Mouse (Mus musculus): ENCODE data around the gene Gaa. TPM values are rescaled to one million over a fixed set of nuclear protein-coding genes. Genes with fewer than 3 reads are reported as not detected.
"Not testable (repeated sequence)": the region's sequence is repeated elsewhere in the genome, so short reads cannot be mapped to it uniquely, and the experiment has no call there.

The Gaa gene
- total RNA-seq (2021): 10 to 100 TPM; 79.1 to 81.6 TPM
- long read RNA-seq, experiment 1, transcript Gaa-201 (20 exons, 3,363 nt): minor isoform, 15 of 212 reads
- long read RNA-seq, experiment 1, transcript Gaa-203 (20 exons, 3,633 nt): major isoform, 168 of 212 reads
- long read RNA-seq, experiment 1, partial matches to known transcripts: 21 of 212 reads
- long read RNA-seq, experiment 1, other reads (novel, unspliced or antisense): 8 of 212 reads
- long read RNA-seq, experiment 2, transcript Gaa-201 (20 exons, 3,363 nt): minor isoform, 22 of 307 reads
- long read RNA-seq, experiment 2, transcript Gaa-203 (20 exons, 3,633 nt): major isoform, 245 of 307 reads
- long read RNA-seq, experiment 2, partial matches to known transcripts: 28 of 307 reads
- long read RNA-seq, experiment 2, other reads (novel, unspliced or antisense): 12 of 307 reads

DNA sequence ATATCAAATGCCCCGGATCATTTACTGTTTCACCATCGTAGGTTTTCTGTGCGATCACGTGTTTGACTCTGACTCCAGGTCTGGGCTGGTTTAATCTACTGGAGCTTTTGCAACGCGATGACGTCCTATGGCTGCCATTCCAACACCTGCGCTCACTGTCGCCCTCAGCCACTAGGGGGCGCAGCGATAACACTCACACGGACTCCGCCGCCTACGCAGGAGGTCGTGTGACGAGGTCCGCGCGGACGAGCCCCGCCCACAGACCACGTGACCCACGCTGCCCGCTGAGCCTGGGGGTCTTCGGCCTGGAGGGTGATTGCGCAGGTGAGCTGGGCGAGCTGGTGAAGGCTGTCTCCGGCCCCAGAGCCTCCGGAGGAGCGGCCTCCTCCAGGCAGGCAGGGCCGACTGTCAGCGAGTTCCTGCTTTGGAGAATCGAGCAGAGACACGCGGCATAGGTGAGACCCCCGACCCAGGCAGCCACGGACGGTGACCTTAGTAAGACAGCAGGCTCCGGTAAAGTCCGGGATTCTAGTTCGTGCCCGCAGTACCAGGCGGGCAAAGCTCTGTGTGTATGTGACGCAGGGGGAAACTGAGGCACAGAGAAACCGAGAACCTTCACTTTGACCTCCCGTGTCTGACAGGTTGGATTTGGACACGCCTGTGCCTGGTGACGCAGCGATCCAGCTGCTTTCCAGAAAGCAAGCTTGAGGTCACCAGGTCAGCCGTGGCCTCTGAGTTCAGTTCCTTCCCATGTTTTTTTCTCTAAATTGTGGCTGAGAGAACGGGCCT is at the start of gene Gaa:
Gene Gaa (plus strand): TSS at position 120 of the 789 bp plus-strand sequence.
- peak; percentile 94 for DNase-seq
- intact Hi-C loops (cut with DNase I; ENCODE audit: low total_unique reads): no loop called here

DNA sequence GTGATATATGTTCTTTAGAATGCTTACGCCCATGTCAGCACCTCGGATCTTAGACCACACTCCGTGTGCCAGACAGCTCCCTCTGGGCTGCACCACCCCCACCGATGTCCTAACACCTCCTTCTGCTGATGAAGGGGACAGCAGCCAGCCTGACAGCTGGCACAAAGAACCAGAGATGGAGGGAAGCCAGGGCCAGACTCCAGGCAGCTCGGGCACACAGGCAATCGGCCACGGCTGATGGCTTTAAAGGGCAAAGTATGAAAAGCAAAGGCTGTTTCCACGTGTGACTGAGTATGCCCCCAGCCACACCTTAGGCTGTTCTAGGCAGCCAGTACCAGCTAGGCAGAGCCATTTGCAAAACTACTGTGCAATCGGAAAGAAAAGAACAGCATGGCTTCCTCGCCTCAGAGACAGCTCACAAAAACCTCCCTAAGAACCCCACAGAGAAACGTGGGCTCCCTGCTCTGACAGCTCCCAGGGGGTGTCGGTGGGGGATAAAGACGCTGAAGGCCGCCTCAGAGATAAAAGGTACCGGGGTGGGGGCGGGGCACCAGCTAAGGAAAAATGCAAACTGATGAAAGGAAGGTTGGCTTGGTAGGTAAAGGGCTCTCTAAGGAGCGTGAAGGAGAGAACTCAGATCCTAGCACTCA is 47.7 kb upstream of the Gaa start:
- intact Hi-C loops (cut with DNase I; ENCODE audit: low total_unique reads): no loop called here
- DNase-seq: peak; percentile 72

DNA sequence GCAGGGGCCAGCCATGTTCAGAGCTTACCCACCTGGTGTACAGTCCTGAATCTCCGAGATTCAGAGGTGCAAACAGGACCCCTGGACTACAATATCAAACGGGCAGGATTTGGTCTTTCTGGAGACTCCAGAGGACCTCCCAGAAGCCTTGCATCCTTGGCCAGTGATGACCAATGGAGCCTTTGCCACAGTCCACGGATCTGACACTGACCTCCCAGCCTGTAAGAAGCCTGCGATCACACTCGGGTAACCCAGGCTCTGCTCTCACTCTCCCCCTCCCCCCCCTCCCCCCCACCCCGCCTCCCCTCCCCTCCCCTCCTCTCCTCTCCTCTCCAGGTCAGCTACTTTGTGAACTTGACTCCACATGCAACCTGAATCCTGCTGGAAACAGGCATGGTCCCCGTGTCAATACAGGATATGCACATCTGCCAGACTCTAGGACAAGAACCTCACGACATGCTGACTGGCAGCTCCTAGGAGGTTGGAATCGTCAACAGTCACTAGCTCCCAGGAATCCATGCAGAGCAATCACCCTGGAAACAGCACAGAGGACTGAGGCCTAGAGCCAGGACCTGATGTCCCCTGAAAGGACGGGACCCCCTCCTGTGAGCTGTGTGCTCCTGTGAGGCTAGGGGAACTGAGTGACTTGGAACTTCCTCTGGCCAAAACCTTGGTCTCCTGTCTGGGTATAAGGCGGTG is 45.7 kb upstream of the Gaa start:
- no peak for DNase-seq
- intact Hi-C loops (cut with DNase I; ENCODE audit: low total_unique reads): no loop called here

DNA sequence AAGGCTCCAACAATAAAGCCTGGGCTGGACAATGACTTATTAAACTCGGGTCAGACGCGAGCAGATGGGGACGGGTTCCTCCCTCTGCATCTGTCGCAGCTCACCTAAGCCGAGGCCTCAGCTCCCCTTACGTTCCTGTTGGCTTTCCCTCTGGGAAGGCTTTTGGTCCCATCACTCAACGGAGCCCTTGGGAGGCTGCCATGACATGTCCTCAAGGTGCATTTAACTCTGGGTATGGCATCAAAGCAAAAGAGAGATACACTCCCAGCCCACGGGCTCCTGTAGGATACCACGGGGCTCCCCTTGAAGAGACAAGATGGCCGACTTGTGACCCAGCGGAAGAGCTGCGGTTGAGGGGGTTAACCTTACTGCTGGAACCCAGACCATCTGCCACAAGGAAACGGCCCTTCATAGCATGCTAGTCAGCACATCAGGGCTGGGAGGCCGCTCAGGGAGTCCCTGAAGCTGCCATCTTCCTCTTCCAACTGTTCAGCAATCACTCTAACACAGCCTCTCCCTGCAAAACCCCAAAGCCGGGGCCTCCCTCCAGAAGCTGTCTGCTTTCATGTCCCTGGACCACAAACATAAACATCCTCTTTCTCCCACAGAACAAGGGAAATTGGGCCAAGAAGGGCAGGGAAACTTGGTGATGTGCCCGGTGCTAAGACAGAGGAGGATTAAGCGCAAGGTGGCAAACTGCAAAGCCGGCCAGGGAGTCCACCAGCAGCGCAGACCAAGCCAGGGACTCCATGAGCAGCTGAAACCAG is 44.4 kb upstream of the Gaa start:
- no peak for DNase-seq
- intact Hi-C loops (cut with DNase I; ENCODE audit: low total_unique reads): no loop called here

DNA sequence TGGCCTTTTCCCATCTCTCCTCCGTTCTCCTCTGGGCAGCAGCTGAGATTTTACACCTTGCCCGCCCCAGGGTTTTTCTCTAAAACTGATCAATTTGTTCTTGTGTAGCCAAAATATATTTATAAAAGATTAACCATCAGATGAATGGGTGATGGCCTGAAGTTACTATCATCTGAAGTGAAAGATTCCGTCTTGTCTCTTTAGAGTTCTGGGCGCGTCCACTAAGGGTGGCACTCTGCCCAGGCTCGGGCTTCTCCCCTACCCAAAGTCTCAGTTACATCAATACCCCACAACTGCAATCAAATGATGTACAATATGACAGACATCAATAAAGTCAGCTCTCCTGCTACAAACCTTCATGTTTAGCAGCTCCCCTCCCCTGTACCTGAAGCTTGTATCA is 42.8 kb upstream of the Gaa start:
- no peak for DNase-seq
- intact Hi-C loops (cut with DNase I; ENCODE audit: low total_unique reads): no loop called here

DNA sequence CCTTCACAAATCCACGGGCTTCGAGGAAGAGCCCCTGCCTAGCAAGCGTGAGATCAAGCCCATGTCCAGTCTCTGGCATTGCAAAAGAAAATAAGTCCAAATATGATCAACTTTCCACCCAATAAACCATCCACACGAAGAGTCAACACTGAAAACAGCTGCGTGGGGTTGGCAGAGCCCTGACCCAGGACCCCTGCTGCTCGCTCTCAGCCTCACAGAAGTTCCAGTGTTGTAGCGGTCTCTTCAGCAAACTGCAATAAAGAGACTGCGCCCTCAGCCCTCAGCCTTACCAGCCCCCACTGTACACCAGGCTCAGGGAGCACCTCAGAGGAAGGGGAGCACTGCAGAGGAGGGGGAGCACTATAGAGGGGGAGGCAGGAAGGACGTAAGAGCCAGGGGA is 42.1 kb upstream of the Gaa start:
- DNase-seq: no peak
- intact Hi-C loops (cut with DNase I; ENCODE audit: low total_unique reads): no loop called here

DNA sequence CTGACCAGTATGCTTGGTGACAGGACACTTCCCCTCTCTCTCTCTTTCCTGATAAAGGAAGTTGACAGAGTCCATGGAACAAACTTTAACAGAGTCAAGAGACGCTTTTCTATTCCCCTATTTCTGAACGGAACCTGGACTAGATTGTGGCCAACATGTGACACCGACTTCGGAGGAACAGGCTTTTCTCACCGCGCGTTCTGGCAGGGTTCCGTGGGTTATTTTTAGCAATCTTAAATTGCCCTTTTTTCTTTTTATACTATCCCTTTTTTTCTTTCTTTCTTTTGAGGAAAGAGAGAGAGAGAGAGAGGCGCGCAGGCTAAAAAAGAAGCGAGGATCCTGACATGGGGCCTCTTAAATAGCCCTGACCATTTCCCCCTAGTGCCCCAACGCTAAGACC is 40.1 kb upstream of the Gaa start:
- intact Hi-C loops (cut with DNase I; ENCODE audit: low total_unique reads): no loop called here
- no peak for DNase-seq

DNA sequence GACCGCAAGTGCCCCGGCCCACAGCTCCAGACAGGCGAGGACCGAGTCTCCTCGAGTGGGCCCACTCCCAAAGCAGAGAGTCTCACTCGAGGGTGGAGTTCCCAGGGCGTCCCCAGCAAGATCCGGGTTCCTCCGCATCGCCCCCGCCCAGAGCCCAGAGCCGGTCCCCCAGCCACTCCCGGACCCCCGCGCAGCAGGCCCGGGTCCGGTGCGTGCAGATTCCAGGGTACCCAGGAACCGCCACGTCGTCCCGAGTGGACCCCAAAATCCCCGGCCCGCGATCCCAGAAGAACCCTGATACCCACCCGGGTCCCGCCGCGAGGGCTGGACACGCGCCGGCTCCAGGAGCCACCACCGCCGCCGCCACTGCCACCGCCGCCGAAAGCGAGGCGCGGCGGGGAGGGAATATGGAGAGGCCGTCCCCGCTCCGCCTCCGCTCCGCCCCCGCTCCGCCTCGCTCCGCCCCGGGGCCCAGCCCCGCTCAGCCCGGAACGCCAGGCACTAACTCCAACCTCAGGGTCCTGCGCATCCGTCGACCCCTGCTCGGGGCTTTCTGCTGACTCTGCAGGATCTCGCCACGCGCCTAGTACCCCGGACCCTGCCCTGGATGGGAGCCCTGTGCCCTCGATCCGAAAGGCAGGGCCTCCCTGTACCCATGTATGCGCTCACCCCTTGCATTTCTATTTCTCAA is 39.5 kb upstream of the Gaa start, which contains the start of the genes Tbc1d16 and Ccdc40:
Gene Tbc1d16 (minus strand): TSS at position 409 of the 691 bp plus-strand sequence.
Gene Ccdc40 (plus strand): TSS at position 482 of the 691 bp plus-strand sequence.
- DNase-seq: peak; percentile 73
- intact Hi-C loops (cut with DNase I; ENCODE audit: low total_unique reads): no loop called here

DNA sequence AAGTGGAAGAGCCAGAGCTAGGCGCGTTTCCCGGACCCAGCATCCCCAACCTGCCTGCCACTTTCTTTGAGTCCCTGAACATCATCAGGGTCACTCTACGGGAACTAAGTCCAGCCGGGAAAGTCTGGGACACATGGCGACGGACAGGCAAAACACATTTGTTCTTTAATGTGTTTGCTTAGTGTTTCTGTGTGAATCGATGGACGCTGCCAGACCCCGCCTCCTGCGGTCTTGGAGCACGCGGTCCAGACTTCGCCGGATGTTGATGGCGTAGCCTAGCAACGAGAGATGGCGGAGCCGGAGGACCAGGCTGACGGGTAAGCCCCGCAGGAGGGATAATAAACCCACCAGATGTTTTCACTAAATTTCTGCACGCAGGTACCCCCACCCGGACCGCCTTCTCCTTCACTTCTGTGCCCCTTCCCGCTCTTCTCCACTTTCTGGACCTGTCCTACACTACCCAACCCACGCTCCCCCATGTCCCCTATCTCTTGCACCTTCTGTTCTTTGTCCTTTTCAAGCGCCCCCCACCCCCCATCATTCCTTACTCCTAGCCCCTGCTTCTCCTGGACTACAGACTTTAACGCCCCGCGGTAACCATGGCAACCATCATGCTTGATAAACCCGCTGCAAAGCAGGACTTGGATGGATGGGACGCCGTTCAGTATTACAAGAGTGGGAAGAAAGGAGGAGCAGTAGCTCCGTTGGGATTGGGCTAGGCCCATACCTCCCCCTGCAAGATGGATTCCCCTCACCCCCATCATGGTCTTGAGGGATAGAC is 38.7 kb upstream of the Gaa start:
- intact Hi-C loops (cut with DNase I; ENCODE audit: low total_unique reads): no loop called here
- DNase-seq: peak; percentile 77

DNA sequence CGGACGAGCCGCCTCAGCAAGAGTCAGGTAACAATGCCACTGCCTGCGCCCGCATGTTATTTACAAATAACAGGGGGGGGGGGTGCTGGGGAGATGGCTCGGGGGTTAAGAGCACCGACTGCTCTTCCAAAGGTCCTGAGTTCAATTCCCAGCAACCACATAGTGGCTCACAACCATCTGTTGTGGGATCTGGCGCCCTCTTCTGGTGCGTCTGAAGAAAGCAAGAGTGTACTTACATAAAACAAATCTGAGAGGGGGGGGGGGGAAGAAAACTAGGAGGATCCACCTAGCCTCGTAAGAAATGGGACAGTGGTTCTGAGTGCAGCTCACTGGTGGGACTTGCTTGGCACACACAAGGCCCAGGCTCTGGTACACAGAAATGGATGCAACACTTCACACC is 32.9 kb upstream of the Gaa start:
- intact Hi-C loops (cut with DNase I; ENCODE audit: low total_unique reads): no loop called here
- DNase-seq: no peak

DNA sequence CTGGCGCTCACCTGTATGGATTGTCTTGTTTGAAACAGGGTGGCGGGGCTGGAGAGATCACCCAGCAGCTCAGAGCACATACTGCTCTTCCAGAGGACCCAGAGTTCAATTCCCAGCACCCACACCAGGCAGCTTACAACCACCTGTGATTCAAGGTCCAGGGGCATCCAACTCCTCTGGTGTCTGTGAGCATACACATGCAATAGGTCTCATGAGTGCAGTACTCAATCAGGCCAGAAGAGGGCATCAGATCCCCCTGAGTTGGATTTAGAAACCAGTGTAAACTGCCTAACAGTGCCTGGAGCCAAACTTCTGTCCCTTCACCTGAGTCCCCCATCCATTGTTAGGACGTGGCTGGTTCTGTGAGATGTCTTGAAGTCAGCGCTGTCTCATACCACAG is 32.1 kb upstream of the Gaa start:
- no peak for DNase-seq
- intact Hi-C loops (cut with DNase I; ENCODE audit: low total_unique reads): no loop called here

DNA sequence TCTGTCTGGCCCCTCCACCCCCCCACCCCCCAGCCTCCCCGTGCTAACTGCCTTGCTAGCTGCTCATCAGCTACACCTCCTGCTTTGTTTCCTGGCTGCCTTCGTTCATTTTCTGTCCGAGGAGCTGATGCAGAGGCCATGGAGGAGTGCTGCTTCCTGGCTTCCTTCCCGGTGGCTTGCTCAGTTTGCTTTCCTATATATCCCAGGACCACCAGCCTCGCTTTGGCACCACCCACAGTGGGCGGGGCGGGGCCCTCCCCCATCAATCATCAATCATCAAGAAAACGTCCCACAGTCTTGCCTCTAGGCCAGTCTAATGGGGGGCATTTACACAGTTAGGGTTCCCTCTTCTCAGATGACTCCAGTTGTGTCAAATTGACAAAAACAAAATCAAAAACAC is 31.3 kb upstream of the Gaa start:
- no peak for DNase-seq
- intact Hi-C loops (cut with DNase I; ENCODE audit: low total_unique reads): no loop called here

DNA sequence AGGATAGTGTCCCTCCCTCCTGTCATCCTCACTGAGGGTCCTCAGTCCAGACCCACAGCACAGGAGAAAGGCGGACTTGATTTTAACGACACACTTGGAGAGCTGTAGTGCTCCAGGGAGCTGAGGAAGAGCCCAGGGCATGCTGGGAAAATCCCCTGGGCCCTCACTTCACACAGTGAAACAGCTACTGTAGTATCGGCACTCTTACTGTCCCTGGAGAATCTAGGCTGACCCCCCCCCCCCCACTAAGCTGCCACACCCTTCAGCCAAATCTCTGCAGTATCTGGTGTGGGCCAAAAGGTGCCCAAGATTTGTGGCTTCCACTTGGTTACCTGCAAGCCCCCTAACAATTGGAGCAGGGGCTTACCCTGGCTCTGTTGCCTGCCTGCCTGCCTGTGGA is 30.7 kb upstream of the Gaa start:
- intact Hi-C loops (cut with DNase I; ENCODE audit: low total_unique reads): no loop called here
- DNase-seq: no peak

DNA sequence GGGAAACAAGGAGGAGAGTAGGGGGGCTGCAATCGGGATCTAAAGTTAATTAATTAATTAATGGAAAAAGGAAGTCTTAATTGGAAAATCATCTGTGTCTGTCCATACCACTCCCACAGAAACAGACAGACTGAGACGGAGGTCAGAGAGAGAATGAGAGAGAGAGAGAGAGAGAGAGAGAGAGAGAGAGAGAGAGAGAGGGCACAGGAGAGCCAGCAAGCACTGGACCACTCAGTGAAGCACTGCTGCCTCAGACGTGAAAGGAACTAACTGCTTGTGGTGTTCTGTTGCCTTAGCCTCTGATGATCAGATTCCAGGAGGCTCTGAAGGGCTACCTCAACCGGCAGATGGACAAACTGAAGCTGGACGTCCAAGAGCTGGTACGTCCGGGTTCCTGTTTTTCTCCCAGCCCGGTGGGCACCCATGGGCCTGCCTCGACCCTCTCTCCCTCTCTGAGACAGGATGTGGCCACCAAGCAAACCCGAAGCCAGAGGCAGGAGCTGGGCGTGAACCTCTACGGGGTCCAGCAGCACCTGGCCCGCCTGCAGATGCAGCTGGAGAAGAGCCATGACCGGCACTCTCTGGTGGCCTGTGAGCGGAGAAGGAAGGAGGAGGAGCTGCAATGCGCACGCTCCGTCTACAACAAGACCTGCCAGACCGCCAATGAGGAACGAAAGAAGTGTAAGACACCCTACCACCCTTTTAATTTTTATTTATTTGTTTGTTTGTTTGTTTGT is 30.0 kb upstream of the Gaa start:
- intact Hi-C loops (cut with DNase I; ENCODE audit: low total_unique reads): no loop called here
- DNase-seq: no peak

DNA sequence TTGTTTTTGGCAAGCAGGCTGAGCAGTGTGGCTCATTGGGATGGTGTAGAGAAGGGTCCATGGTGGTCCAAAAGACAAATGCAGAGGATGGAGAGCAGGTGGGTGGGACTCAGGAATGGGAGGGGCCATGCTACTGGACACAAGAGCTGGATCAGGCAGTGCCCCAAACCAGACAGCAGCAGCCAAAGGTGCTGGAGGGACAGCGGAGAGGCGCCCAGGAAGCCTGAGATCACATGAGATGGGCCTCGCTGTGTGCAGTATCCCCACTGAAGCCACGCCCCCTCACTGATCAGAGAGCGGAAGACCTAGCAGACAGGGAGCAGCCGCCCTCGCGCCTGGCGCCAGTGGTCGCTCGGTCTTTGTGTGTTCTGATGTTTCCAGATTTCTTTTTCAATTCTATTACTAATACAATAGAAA is 29.4 kb upstream of the Gaa start:
- intact Hi-C loops (cut with DNase I; ENCODE audit: low total_unique reads): no loop called here
- DNase-seq: peak; percentile 48

DNA sequence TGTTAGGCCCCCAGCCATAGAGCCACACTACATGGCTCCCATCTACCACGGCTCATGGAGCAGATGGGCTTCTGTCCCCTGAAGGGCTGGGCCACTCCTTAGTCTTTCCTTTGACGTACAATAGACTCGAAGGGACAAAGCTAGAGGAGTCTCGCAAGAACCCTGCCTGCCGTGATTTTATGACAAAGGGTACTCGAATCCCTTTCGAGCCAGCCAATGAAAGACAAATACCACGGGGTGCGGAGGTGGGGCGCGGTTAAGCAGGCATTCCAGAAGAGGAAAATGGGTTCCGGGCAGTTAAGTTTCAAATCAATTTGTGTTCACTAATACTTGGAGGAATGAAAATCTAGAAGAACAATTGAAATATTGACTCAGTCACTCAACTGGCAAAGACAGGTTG is 28.2 kb upstream of the Gaa start:
- intact Hi-C loops (cut with DNase I; ENCODE audit: low total_unique reads): no loop called here
- no peak for DNase-seq

DNA sequence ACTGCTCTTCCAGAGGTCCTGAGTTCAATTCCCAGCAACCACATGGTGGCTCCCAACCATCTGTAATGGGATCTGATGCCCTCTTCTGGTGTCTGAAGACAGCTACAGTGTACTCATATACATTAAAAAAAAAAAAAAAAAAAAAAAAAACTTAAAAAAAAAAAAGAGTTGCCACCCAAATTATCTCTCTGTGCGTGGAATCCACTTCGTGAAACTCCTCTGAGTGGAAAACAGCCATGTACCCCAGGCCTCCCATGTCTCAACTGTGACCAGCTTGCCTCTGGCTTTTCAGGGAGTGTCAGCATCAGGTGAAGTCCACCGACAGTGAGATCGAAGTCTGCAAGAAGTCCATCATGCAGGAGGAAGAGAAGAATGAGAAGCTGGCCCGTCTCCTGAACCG is 22.1 kb upstream of the Gaa start:
- intact Hi-C loops (cut with DNase I; ENCODE audit: low total_unique reads): loop anchor here (5.0 kb wide), 1 partner anchor 38 kb away; no protein-coding TSS in a partner anchor
- not testable (repeated sequence) for DNase-seq
